Mouse (Mus musculus): Measurements from ENCODE around the gene Zfp467. TPM values are rescaled to one million over a fixed set of nuclear protein-coding genes. Genes with fewer than 3 reads are reported as not detected.

The Zfp467 gene
- polyA plus RNA-seq, 1 experiment from 2014 or later: 22.7 TPM

- Histone ChIP-seq H3K9me3 (no peaks in the 10 kb centered on the region), H3K27ac (peak overlapping the region; percentile 72), H3K4me1 (peaks cover 25% of the 10 kb centered on the region), H3K36me3 (replicated peaks) (no peaks in the 10 kb centered on the region), H3K9ac (peak overlapping the region; percentile 69), H3K4me3 (replicated peaks) (peak overlapping the region; percentile 77), H3K4me2 (peak overlapping the region; percentile 66), H3K27me3 (0 out of 2 replicates have a peak, but pooled peaks cover 7% of the 10 kb centered on the region)
- WGBS: 31% methylated on average over 15 of the region's 15 CpGs
- no peak for ATAC-seq (ENCODE audit: low FRiP score)
Measured at GRCm38 (mm10) chr6:48396008-48396595, 49.5 kb downstream of the Zfp467 start.

DNA sequence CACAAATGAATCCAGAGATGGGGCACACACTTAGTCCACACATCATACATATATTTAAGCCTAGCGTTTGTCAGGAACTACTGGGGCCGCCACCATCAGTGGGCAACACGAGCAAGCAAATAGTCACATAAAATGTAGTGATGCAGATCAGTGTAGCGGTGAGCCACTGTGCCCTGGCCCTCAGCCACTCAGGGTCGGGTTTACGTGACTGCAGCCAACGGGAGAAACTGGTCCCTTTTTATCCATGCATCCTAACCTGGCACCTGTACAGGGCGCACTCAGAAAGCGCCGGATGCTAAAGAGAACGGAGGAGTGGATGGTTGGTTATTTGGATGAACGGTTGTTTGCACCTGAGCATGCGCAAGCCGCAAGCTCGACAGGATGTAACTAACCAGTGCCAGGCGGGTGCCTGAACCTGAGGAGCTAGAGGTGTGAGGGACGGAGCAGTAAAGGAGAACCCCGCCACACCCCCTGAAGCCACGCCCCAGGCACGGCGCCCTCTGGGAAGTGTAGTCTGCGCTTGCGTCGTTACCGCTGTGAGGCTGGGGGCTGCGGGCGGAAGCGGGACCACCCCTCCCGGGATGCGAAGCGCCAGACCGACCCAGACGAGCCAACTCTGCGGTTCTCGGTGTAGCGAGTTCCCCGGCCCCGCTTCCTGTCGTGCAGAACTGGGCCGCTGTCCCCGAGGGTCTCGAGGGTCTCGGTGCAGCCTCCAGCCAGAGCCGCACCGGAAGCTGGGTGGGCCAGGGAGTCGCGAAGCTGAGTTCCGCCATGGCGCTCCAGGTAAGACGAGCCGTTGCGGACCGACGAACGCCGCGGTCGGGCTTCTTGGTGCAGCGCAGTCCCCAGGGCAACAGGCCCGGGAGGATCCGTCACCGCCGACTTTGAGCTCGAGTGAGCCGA lies 50.3 kb downstream of the Zfp467 start, which contains the start of gene Krba1:
Krba1 (plus strand) TSS at position 482 of the 903 bp plus-strand sequence.
- peak within 1 kb of the TSS; percentile 72 for H3K27ac ChIP-seq
- H3K4me1 ChIP-seq: peaks cover 25% of the 10 kb centered on the region
- H3K4me2 ChIP-seq: peak within 1 kb of the TSS; percentile 66
- H3K36me3 ChIP-seq (replicated peaks): no peaks in the 10 kb centered on the region
- peak within 1 kb of the TSS; percentile 77 for H3K4me3 ChIP-seq (replicated peaks)
- H3K9ac ChIP-seq: peak within 1 kb of the TSS; percentile 69
- peak; percentile 96 for ATAC-seq (ENCODE audit: low FRiP score)
- 0 out of 2 replicates have a peak, but pooled peaks cover 8% of the 10 kb centered on the region for H3K27me3 ChIP-seq
- WGBS: 2% methylated on average over 65 of the region's 65 CpGs
- no peaks in the 10 kb centered on the region for H3K9me3 ChIP-seq

- no peak overlapping the region for H3K4me2 ChIP-seq
- ATAC-seq (ENCODE audit: low FRiP score): no peak
- no peak overlapping the region for H3K9ac ChIP-seq
- H3K4me3 ChIP-seq (replicated peaks): no peak overlapping the region
- H3K4me1 ChIP-seq: peaks cover 25% of the 10 kb centered on the region
- H3K27me3 ChIP-seq: 0 out of 2 replicates have a peak, but pooled peaks cover 12% of the 10 kb centered on the region
- no peak overlapping the region for H3K27ac ChIP-seq
- no peaks in the 10 kb centered on the region for H3K36me3 ChIP-seq (replicated peaks)
- H3K9me3 ChIP-seq: no peaks in the 10 kb centered on the region
Measured at GRCm38 (mm10) chr6:48393811-48394210, 51.8 kb downstream of the Zfp467 start.

- Histone ChIP-seq H3K9me3 (peaks cover 5% of the 10 kb centered on the region; the same call in 1 of the 2 replicates), H3K27ac (no peak overlapping the region), H3K4me2 (no peak overlapping the region), H3K9ac (no peak overlapping the region), H3K27me3 (0 out of 2 replicates have a peak, but pooled peaks cover 5% of the 10 kb centered on the region), H3K4me1 (no peaks in the 10 kb centered on the region), H3K36me3 (replicated peaks) (no peaks in the 10 kb centered on the region), H3K4me3 (replicated peaks) (no peak overlapping the region)
- 81% methylated on average over 3 of the region's 3 CpGs for WGBS
- ATAC-seq (ENCODE audit: low FRiP score): no peak
Measured at GRCm38 (mm10) chr6:48388221-48388620, 57.4 kb downstream of the Zfp467 start.

Small RNAs within 50 kb of the gene (microRNA-seq; reads per million reads assigned to microRNA genes)
- not detected for gene Gm24325

Other genes starting within 250 kb of the Zfp467 start
- gene Krba1, start 50.2 kb downstream of the Zfp467 start, polyA plus RNA-seq (2016; fragmentation: Nextera tagmentation; extraction: Ambion mirVana): 27.2 and 28.1 TPM in 2 replicates
- gene Sspo, start 2.4 kb upstream of the Zfp467 start, polyA plus RNA-seq (2016; fragmentation: Nextera tagmentation; extraction: Ambion mirVana): 0.40 and 0.53 TPM in 2 replicates
- 78.6 and 88.3 TPM in 2 replicates for gene Atp6v0e2, start 91.8 kb upstream of the Zfp467 start, polyA plus RNA-seq (2016; fragmentation: Nextera tagmentation; extraction: Ambion mirVana)
- 16.7 and 21.3 TPM in 2 replicates for gene Lrrc61, start 109.0 kb upstream of the Zfp467 start, polyA plus RNA-seq (2016; fragmentation: Nextera tagmentation; extraction: Ambion mirVana)
- gene Rarres2, start 127.0 kb upstream of the Zfp467 start, polyA plus RNA-seq (2016; fragmentation: Nextera tagmentation; extraction: Ambion mirVana): 0.74 and 1.2 TPM in 2 replicates
- gene Gm45021, start 143.8 kb upstream of the Zfp467 start, polyA plus RNA-seq (2016; fragmentation: Nextera tagmentation; extraction: Ambion mirVana): not detected in 2 replicates
- gene Repin1, start 148.1 kb upstream of the Zfp467 start, polyA plus RNA-seq (2016; fragmentation: Nextera tagmentation; extraction: Ambion mirVana): 46.7 and 50.0 TPM in 2 replicates
- not detected in 2 replicates for gene Gm44965, start 148.1 kb upstream of the Zfp467 start, polyA plus RNA-seq (2016; fragmentation: Nextera tagmentation; extraction: Ambion mirVana)
- gene Zfp775, start 156.2 kb upstream of the Zfp467 start, polyA plus RNA-seq (2016; fragmentation: Nextera tagmentation; extraction: Ambion mirVana): 13.4 and 14.9 TPM in 2 replicates
- 1.2 and 1.6 TPM in 2 replicates for gene AI854703, start 180.9 kb upstream of the Zfp467 start, polyA plus RNA-seq (2016; fragmentation: Nextera tagmentation; extraction: Ambion mirVana)
- gene Gimap8, start 201.4 kb upstream of the Zfp467 start, polyA plus RNA-seq (2016; fragmentation: Nextera tagmentation; extraction: Ambion mirVana): 0.36 TPM in 2 replicates
- 2.0 and 2.6 TPM in 2 replicates for gene Gimap9, start 230.3 kb upstream of the Zfp467 start, polyA plus RNA-seq (2016; fragmentation: Nextera tagmentation; extraction: Ambion mirVana)
- gene Gimap4, start 238.7 kb upstream of the Zfp467 start, polyA plus RNA-seq (2016; fragmentation: Nextera tagmentation; extraction: Ambion mirVana): 2.8 and 3.4 TPM in 2 replicates

All from forebrain, embryonic 12.5 days (tissue).